Mouse (Mus musculus): ENCODE data around the gene Phf20. TPM values are rescaled to one million over a fixed set of nuclear protein-coding genes. Genes with fewer than 3 reads are reported as not detected.

The Phf20 gene
- polyA plus RNA-seq, 1 experiment = 10.9 TPM

DNA sequence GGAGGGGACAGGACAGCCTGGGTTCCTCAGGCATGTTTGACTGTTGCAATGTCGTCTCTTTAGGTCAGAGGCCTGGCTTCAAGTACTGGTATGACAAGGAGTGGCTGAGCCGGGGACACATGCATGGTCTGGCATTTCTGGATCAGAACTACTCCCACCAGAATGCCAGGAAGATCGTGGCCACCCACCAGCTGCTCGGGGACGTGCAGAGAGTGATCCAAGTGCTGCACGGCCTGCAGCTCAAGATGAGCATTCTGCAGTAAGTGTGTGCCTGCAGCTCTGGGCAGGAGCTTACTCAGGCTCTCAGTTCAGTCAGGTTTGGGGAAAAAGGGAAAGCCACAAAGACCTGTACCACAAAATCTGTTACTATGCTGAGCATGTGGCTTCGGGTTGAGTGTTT is 102.2 kb downstream of the Phf20 start:
- no peak for TF ChIP-seq POLR2A (IDR thresholded peaks at IDR 0.05; ENCODE audit: low read depth, low read length)
- no peak for TF ChIP-seq CTCF (IDR thresholded peaks at IDR 0.05; ENCODE audit: extremely low read depth, insufficient read depth, insufficient read length, insufficient replicate concordance)
- peak overlapping the region; percentile 3; the same call in 1 of the 2 replicates for H3K27ac ChIP-seq (ENCODE audit: insufficient read depth, low read length)
- peaks cover 23% of the 10 kb centered on the region for H3K4me1 ChIP-seq (ENCODE audit: control insufficient read depth, insufficient read depth, insufficient read length)
- H3K4me3 ChIP-seq (ENCODE audit: extremely low read depth, insufficient read depth, insufficient read length) = no peak overlapping the region
- no peaks in the 10 kb centered on the region for H3K27me3 ChIP-seq (ENCODE audit: control insufficient read depth, insufficient read depth, low read length)
- 75% methylated on average over 7 of the region's 7 CpGs for WGBS
- H3K36me3 ChIP-seq (ENCODE audit: control insufficient read depth, insufficient read depth, low read length) = peaks cover 9% of the 10 kb centered on the region; the same call in 1 of the 2 replicates
- no peak for DNase-seq (ENCODE audit: low read depth in 1 of 2, low spot score in 2 of 2)

DNA sequence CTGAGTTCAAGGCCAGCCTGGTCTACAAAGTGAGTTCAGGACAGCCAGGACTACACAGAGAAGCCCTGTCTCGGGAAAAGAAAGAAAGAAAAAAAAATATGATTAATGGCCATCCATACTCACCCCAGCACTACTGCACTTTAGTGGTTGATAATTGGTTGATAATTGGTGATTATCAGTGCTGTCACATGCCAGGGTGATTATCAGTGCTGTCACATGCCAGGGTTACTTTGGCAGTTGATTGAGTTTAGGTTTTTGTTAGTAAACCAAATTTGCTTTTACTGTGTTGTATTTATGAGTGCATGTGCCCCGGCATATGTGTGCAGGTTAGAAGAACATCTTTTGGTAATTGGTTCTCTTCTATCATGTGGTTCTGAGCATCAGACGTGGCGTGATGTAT is 105.8 kb downstream of the Phf20 start:
- no peak for TF ChIP-seq CTCF (IDR thresholded peaks at IDR 0.05; ENCODE audit: extremely low read depth, insufficient read depth, insufficient read length, insufficient replicate concordance)
- no peak for TF ChIP-seq POLR2A (IDR thresholded peaks at IDR 0.05; ENCODE audit: low read depth, low read length)
- 84% methylated on average over 4 of the region's 4 CpGs for WGBS
- no peak overlapping the region for H3K4me3 ChIP-seq (ENCODE audit: extremely low read depth, insufficient read depth, insufficient read length)
- H3K27ac ChIP-seq (ENCODE audit: insufficient read depth, low read length) = no peak overlapping the region
- H3K36me3 ChIP-seq (ENCODE audit: control insufficient read depth, insufficient read depth, low read length) = peaks cover 16% of the 10 kb centered on the region
- no peak for DNase-seq (ENCODE audit: low read depth in 1 of 2, low spot score in 2 of 2)
- H3K4me1 ChIP-seq (ENCODE audit: control insufficient read depth, insufficient read depth, insufficient read length) = no peaks in the 10 kb centered on the region; the same call in 1 of the 2 replicates
- H3K27me3 ChIP-seq (ENCODE audit: control insufficient read depth, insufficient read depth, low read length) = no peaks in the 10 kb centered on the region

DNA sequence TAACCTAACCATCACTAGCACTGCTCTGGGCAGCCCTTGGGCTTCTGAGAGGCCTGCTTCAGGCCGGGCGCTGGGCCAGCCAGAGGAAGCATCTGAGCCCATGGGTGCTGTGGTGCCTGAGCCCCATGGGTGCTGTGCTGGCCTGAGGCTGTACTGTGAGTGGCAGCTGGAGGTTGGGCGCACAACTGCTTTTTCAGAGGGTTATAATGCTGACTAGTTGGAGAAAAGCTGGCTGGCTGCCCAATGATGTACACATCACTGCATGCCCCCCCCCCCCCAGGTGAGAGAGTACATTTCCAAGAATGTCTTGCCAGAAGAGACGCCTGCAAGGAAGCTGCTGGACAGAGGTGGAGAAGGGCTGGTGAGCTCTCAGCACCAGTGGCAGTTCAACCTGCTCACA is 108.1 kb downstream of the Phf20 start:
- no peak overlapping the region for H3K4me3 ChIP-seq (ENCODE audit: extremely low read depth, insufficient read depth, insufficient read length)
- no peak for DNase-seq (ENCODE audit: low read depth in 1 of 2, low spot score in 2 of 2)
- H3K36me3 ChIP-seq (ENCODE audit: control insufficient read depth, insufficient read depth, low read length) = peaks cover 12% of the 10 kb centered on the region

DNA sequence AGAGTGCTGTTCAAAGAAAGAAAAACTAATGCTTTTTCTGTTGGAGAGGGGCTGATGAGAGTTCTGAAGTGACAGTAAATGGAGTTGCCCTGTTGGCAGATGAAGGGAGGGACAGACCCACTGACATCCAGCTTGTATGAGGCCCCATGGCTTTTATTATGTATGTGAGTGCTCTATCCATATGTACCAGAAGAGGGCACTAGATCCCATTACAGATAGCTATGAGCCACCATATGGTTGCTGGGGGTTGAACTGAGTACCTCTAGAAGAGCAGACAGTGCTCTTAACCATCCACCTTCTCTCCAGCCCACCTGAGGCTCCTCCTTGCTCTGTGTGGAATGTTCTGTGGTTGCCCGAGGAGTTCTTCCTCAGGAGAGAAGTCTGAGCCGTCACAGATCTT is 109.6 kb downstream of the Phf20 start:
- no peak overlapping the region for H3K4me3 ChIP-seq (ENCODE audit: extremely low read depth, insufficient read depth, insufficient read length)
- no peaks in the 10 kb centered on the region for H3K27me3 ChIP-seq (ENCODE audit: control insufficient read depth, insufficient read depth, low read length)
- DNase-seq (ENCODE audit: low read depth in 1 of 2, low spot score in 2 of 2) = peak in 1 of 2 experiments; percentile 34
- H3K4me1 ChIP-seq (ENCODE audit: control insufficient read depth, insufficient read depth, insufficient read length) = no peaks in the 10 kb centered on the region; the same call in 1 of the 2 replicates
- no peak for TF ChIP-seq POLR2A (IDR thresholded peaks at IDR 0.05; ENCODE audit: low read depth, low read length)
- TF ChIP-seq CTCF (IDR thresholded peaks at IDR 0.05; ENCODE audit: extremely low read depth, insufficient read depth, insufficient read length, insufficient replicate concordance) = peak; percentile 13; the same call in 1 of the 2 replicates
- H3K36me3 ChIP-seq (ENCODE audit: control insufficient read depth, insufficient read depth, low read length) = peaks cover 12% of the 10 kb centered on the region
- 81% methylated on average over 2 of the region's 2 CpGs for WGBS
- H3K27ac ChIP-seq (ENCODE audit: insufficient read depth, low read length) = no peak overlapping the region

More for the DNA sequence above, 108.1 kb downstream of the Phf20 start:
- TF ChIP-seq POLR2A (IDR thresholded peaks at IDR 0.05; ENCODE audit: low read depth, low read length) = no peak
- TF ChIP-seq CTCF (IDR thresholded peaks at IDR 0.05; ENCODE audit: extremely low read depth, insufficient read depth, insufficient read length, insufficient replicate concordance) = no peak
- H3K27ac ChIP-seq (ENCODE audit: insufficient read depth, low read length) = no peak overlapping the region
- 92% methylated on average over 4 of the region's 4 CpGs for WGBS
- no peaks in the 10 kb centered on the region for H3K4me1 ChIP-seq (ENCODE audit: control insufficient read depth, insufficient read depth, insufficient read length)
- no peaks in the 10 kb centered on the region for H3K27me3 ChIP-seq (ENCODE audit: control insufficient read depth, insufficient read depth, low read length)

DNA sequence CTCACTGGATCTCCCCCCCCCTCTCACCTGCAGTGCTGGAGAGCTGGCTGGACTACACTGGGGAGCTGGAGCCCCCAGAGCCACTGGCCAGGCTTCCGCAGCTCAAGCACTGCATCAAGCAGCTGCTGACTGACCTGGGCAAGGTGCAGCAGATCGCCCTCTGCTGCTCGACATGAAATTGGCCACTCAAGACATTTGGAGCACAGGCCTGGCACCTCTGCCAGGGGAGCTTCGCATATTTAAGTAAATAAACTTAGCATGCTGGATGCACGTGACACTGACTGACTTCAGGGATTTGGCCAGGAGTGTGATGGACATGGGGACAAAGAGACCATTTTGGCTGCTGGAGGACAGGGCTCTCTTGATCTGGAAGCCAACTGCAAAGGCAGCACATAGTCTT is 111.0 kb downstream of the Phf20 start:
- H3K4me1 ChIP-seq (ENCODE audit: control insufficient read depth, insufficient read depth, insufficient read length) = no peaks in the 10 kb centered on the region; the same call in 1 of the 2 replicates
- TF ChIP-seq CTCF (IDR thresholded peaks at IDR 0.05; ENCODE audit: extremely low read depth, insufficient read depth, insufficient read length, insufficient replicate concordance) = peak; percentile 45; the same call in 1 of the 2 replicates
- TF ChIP-seq POLR2A (IDR thresholded peaks at IDR 0.05; ENCODE audit: low read depth, low read length) = no peak
- no peak overlapping the region for H3K27ac ChIP-seq (ENCODE audit: insufficient read depth, low read length)
- H3K36me3 ChIP-seq (ENCODE audit: control insufficient read depth, insufficient read depth, low read length) = peaks cover 10% of the 10 kb centered on the region
- WGBS = 62% methylated on average over 5 of the region's 5 CpGs
- peak in 1 of 2 experiments; percentile 36 for DNase-seq (ENCODE audit: low read depth in 1 of 2, low spot score in 2 of 2)
- H3K27me3 ChIP-seq (ENCODE audit: control insufficient read depth, insufficient read depth, low read length) = no peaks in the 10 kb centered on the region
- no peak overlapping the region for H3K4me3 ChIP-seq (ENCODE audit: extremely low read depth, insufficient read depth, insufficient read length)

DNA sequence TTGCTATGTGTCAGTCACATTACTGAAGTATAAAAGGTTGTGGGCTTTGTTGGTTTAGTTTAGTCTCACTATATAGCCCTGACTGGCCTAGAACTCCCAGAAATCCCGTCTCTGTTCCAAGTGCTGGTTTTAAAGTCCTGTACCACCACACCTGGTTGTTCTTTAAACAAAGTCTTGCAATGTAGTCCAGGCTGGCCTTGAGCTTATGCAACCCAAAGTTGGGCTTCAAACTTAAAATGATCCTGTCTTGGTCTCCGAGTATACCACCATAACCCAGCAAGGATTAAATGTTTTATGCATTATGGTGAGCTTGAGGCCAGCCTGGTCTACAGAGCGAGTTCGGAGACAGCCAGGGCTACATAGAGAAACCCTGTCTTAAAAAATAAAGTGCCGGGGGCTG is 113.7 kb downstream of the Phf20 start:
- 92% methylated on average over 5 of the region's 5 CpGs for WGBS
- no peak for DNase-seq (ENCODE audit: low read depth in 1 of 2, low spot score in 2 of 2)

DNA sequence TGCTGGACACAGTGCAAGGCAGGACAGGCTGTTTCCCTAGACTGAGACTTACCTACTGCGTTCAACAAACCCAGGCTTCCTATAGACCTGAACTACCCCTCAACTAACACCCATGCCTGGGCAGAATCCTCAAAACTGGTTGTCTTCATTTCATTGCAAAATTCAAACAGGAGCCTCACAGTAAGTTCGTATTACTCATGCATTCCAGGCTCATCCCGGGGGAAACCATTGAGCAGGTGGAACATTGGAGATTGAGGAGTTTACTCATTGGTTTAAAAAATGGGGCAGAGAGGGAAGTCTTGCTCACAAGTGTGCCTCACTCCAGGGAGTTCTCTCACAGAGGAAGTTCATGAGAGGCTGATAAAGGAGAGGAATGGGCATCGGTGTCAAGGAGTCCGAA is 114.2 kb downstream of the Phf20 start:
- Histone ChIP-seq H3K27ac (ENCODE audit: insufficient read depth, low read length) (peak overlapping the region; percentile 9; the same call in 1 of the 2 replicates), H3K4me1 (ENCODE audit: control insufficient read depth, insufficient read depth, insufficient read length) (no peaks in the 10 kb centered on the region; the same call in 1 of the 2 replicates), H3K27me3 (ENCODE audit: control insufficient read depth, insufficient read depth, low read length) (no peaks in the 10 kb centered on the region), H3K36me3 (ENCODE audit: control insufficient read depth, insufficient read depth, low read length) (no peaks in the 10 kb centered on the region; the same call in 1 of the 2 replicates), H3K4me3 (ENCODE audit: extremely low read depth, insufficient read depth, insufficient read length) (no peak overlapping the region)
- DNase-seq (ENCODE audit: low read depth in 1 of 2, low spot score in 2 of 2) = no peak
- 93% methylated on average over 5 of the region's 5 CpGs for WGBS
- TF ChIP-seq POLR2A (IDR thresholded peaks at IDR 0.05; ENCODE audit: low read depth, low read length) (no peak), CTCF (IDR thresholded peaks at IDR 0.05; ENCODE audit: extremely low read depth, insufficient read depth, insufficient read length, insufficient replicate concordance) (no peak)

More for the DNA sequence above, 113.7 kb downstream of the Phf20 start:
- H3K4me3 ChIP-seq (ENCODE audit: extremely low read depth, insufficient read depth, insufficient read length) = no peak overlapping the region
- peaks cover under 1% of the 10 kb centered on the region; the same call in 1 of the 2 replicates for H3K36me3 ChIP-seq (ENCODE audit: control insufficient read depth, insufficient read depth, low read length)
- no peak overlapping the region for H3K27ac ChIP-seq (ENCODE audit: insufficient read depth, low read length)
- TF ChIP-seq CTCF (IDR thresholded peaks at IDR 0.05; ENCODE audit: extremely low read depth, insufficient read depth, insufficient read length, insufficient replicate concordance) (no peak), POLR2A (IDR thresholded peaks at IDR 0.05; ENCODE audit: low read depth, low read length) (no peak)
- no peaks in the 10 kb centered on the region for H3K27me3 ChIP-seq (ENCODE audit: control insufficient read depth, insufficient read depth, low read length)
- H3K4me1 ChIP-seq (ENCODE audit: control insufficient read depth, insufficient read depth, insufficient read length) = no peaks in the 10 kb centered on the region; the same call in 1 of the 2 replicates

Data from spleen, adult 2 months (tissue).